Mouse (Mus musculus) erythroblast, adult 5-6 weeks (primary cell): ENCODE measurements around the gene Vmn2r15. TPM values are rescaled to one million over a fixed set of nuclear protein-coding genes. Genes with fewer than 3 reads are reported as not detected.

Source experiments
- ATAC-seq: replicated peaks from 2 replicates; pipeline ENCODE4 v1.8.0; 2016; ENCODE audit warnings: moderate number of reproducible peaks, mild to moderate bottlenecking, moderate TSS enrichment, inconsistent platforms; ENCODE audit not compliant: poor library complexity, low FRiP score, severe bottlenecking
- total RNA-seq, 2 experiments: library from RNA; stranded (forward) in 1 of 2; stranded (reverse) in 1 of 2; fragments of 150-400 nt in 1 of 2; fragments of 200-764, 138-1000 nt in 1 of 2; gene quantifications; 2 replicates each; pipeline versions ENCODE4 v1.2.3 to v1.2.4; 2015 to 2017; ENCODE audit warnings: low replicate concordance in 2 of 2

The Vmn2r15 gene
- total RNA-seq (2015; ENCODE audit: low replicate concordance) (not detected in 2 replicates), total RNA-seq (2017; ENCODE audit: low replicate concordance) (not detected in 2 replicates)

DNA sequence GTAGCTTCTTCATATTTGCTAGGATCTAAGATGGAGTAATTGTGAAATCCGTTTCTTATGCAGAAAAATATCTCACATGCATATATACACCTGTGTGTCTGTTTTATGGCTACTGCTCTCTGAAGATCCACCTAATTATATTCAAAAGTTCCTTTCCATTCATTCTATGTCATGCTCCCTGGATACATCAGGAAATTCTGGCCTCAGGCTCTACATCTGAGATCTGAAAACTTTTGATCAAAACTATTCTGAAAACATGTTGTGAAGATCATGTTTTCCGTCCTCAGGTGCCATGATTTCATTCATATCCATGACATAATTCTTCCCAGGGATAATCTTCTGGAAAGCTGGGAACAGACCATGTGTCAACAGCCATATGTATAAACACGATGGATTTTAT is at the start of gene Vmn2r15:
TSS of gene Vmn2r15 (minus strand) at position 101 of the 400 bp plus-strand sequence.
- ATAC-seq, result no peak

DNA sequence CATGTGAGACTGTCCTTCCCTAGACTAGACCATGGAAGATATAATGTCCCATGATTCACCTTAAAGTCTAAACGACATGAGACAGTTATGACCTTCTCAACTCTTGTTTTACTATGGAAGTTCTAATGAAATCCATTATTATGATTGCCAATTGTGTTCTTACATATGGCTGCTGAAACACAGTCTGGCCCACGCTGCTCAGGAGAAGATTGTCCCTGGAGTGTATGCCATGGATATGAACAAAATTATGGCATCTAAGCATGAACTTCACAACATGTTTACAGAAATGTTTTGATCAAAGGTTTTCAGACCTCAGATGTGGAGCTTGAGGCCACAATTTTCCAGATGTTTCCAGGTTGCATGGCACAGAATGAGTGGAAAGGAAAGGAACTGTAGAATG is 32.4 kb upstream of the Vmn2r15 start, which contains the start of gene Vmn2r16:
TSS of gene Vmn2r16 (plus strand) at position 301 of the 400 bp plus-strand sequence.
- ATAC-seq, result no peak

DNA sequence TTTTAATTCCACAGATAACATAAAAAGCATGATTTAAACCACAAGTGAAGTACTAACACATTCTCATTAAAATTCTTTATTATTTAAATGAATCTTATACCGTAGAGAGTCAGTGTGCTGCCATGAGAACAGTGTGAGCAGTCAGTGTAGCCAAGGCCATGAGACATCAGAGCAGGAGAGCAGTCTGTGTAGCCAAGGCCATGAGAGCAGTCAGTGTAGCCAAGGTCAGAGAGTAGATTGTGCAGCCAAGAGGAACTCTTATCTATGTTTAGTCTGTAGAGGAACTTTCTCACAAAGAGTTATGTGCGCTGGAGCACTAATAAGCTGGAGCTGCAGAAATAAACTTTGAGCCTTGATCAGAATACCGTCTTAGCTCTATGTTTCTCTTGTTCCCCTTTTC is 2.8 kb downstream of the Vmn2r15 start:
- no peak for ATAC-seq

Other genes starting within 250 kb of the Vmn2r15 start
- gene Vmn2r11, start 238.1 kb downstream of the Vmn2r15 start, total RNA-seq (2015; ENCODE audit: low replicate concordance), result not detected in 2 replicates
- 1.4 TPM in 1 of 2 replicates, not detected in the other for gene Vmn2r11, start 238.1 kb downstream of the Vmn2r15 start, total RNA-seq (2017; ENCODE audit: low replicate concordance)
- gene Vmn2r12, start 199.7 kb downstream of the Vmn2r15 start, total RNA-seq (2015; ENCODE audit: low replicate concordance), result not detected in 2 replicates
- gene Vmn2r12, start 199.7 kb downstream of the Vmn2r15 start, total RNA-seq (2017; ENCODE audit: low replicate concordance), result not detected in 2 replicates
- gene Vmn2r13, start 105.4 kb downstream of the Vmn2r15 start, total RNA-seq (2015; ENCODE audit: low replicate concordance), result not detected in 2 replicates
- not detected in 2 replicates for gene Vmn2r13, start 105.4 kb downstream of the Vmn2r15 start, total RNA-seq (2017; ENCODE audit: low replicate concordance)
- not detected in 2 replicates for gene Vmn2r14, start 72.9 kb downstream of the Vmn2r15 start, total RNA-seq (2015; ENCODE audit: low replicate concordance)
- not detected in 2 replicates for gene Vmn2r14, start 72.9 kb downstream of the Vmn2r15 start, total RNA-seq (2017; ENCODE audit: low replicate concordance)
- gene Vmn2r16, start 32.5 kb upstream of the Vmn2r15 start, total RNA-seq (2015; ENCODE audit: low replicate concordance), result under 0.01 TPM in 1 of 2 replicates, not detected in the other
- gene Vmn2r16, start 32.5 kb upstream of the Vmn2r15 start, total RNA-seq (2017; ENCODE audit: low replicate concordance), result not detected in 2 replicates
- gene Vmn2r17, start 122.0 kb upstream of the Vmn2r15 start, total RNA-seq (2015; ENCODE audit: low replicate concordance), result not detected in 2 replicates
- gene Vmn2r17, start 122.0 kb upstream of the Vmn2r15 start, total RNA-seq (2017; ENCODE audit: low replicate concordance), result 0.09 and 0.14 TPM in 2 replicates